Mouse (Mus musculus) adrenal gland, postnatal 10 days (tissue): Measurements from ENCODE around the gene Ldah. TPM values are rescaled to one million over a fixed set of nuclear protein-coding genes. Genes with fewer than 3 reads are reported as not detected.

Experiments
- DNase-seq: peaks from one replicate; pipeline ENCODE4 v3.0.0; 2021; ENCODE audit warnings: mixed read lengths
- total RNA-seq, 2 experiments: library from RNA; stranded (reverse); gene quantifications; 2 replicates each; pipeline ENCODE4 v1.2.3; 2021

The Ldah gene
- total RNA-seq, 2 experiments from 2014 or later, result 38.2 to 47.9 TPM

- DNase-seq, result no peak
Observed at GRCm38 (mm10) chr12:8281225-8282017, 73.5 kb downstream of the Ldah start.

- DNase-seq, result no peak
Observed at GRCm38 (mm10) chr12:8287970-8288369, 80.1 kb downstream of the Ldah start.

- no peak for DNase-seq
Observed at GRCm38 (mm10) chr12:8289099-8289498, 81.2 kb downstream of the Ldah start.

- DNase-seq, result no peak
Observed at GRCm38 (mm10) chr12:8289499-8289898, 81.6 kb downstream of the Ldah start.

- peak; percentile 66 for DNase-seq
Observed at GRCm38 (mm10) chr12:8291157-8291853, 83.4 kb downstream of the Ldah start.

GRCm38 (mm10) chr12:8295307-8295913 is 87.5 kb downstream of the Ldah start:
- no peak for DNase-seq

- no peak for DNase-seq
Observed at GRCm38 (mm10) chr12:8296154-8296553, 88.2 kb downstream of the Ldah start.

GRCm38 (mm10) chr12:8297586-8298214 is 89.8 kb downstream of the Ldah start:
- no peak for DNase-seq

GRCm38 (mm10) chr12:8298361-8299142 is 90.6 kb downstream of the Ldah start:
- no peak for DNase-seq

GRCm38 (mm10) chr12:8299143-8300110 is 91.5 kb downstream of the Ldah start:
- DNase-seq, result no peak

- DNase-seq, result no peak
Observed at GRCm38 (mm10) chr12:8300111-8300480, 92.2 kb downstream of the Ldah start.

- no peak for DNase-seq
Observed at GRCm38 (mm10) chr12:8300521-8300920, 92.6 kb downstream of the Ldah start.

- DNase-seq, result no peak
Observed at GRCm38 (mm10) chr12:8301011-8301814, 93.3 kb downstream of the Ldah start.

GRCm38 (mm10) chr12:8301841-8302431 is 94.0 kb downstream of the Ldah start, which contains the start of gene Gdf7:
Gdf7 (minus strand) TSS chr12:8301954.
- DNase-seq, result no peak

GRCm38 (mm10) chr12:8305258-8305657 is 97.4 kb downstream of the Ldah start:
- DNase-seq, result no peak

GRCm38 (mm10) chr12:8306432-8306831 is 98.5 kb downstream of the Ldah start:
- peak; percentile 77 for DNase-seq

GRCm38 (mm10) chr12:8306910-8307309 is 99.0 kb downstream of the Ldah start:
- DNase-seq, result no peak

GRCm38 (mm10) chr12:8310992-8311391 is 103.1 kb downstream of the Ldah start:
- no peak for DNase-seq

GRCm38 (mm10) chr12:8312266-8312665 is 104.4 kb downstream of the Ldah start:
- DNase-seq, result no peak
